Mouse (Mus musculus): Measurements from ENCODE around the gene Ncbp3. TPM values are rescaled to one million over a fixed set of nuclear protein-coding genes. Genes with fewer than 3 reads are reported as not detected.

Gene Ncbp3
- total and polyA plus RNA-seq, 3 experiments, result 11.9 to 13.9 (median 12.1) TPM

DNA sequence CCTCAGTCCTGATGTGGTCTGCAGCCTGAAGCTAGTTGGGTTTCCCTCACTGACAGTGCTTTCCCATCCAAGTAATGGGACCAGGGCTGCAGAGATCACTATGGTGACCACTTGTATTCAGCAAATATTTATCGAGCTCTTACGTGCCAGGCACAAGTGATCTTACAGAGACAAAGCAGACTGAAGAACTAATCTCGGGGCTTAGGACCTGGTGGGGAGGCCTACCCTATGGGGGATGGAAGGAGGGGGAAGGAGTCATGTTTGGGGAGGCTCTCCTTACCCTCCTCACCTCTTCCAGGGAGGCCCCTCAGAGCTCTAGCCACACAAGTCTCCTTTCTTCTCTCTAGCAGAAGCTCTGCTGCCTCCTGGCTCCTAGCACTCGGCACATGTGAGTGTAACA is 23.8 kb upstream of the Ncbp3 start:
- Histone ChIP-seq H3K9ac (ENCODE audit: insufficient read depth, low read depth) (0 out of 2 replicates have a peak overlapping the region, but pooled peaks have one; percentile 2), H3K9me3 (replicated peaks; ENCODE audit: low read length) (no peaks in the 10 kb centered on the region), H3K36me3 (replicated peaks in 1 of 2; ENCODE audit: control insufficient read depth in 1 of 2, insufficient read depth in 1 of 2, low read length in 1 of 2) (peaks cover 3 to 29% of the 10 kb centered on the region in 2 experiments), H3K4me2 (ENCODE audit: insufficient read depth, low read depth, poor library complexity, severe bottlenecking) (peak overlapping the region; percentile 39), H3K27ac (ENCODE audit: insufficient read depth, low read depth) (0 out of 2 replicates have a peak overlapping the region, but pooled peaks have one; percentile 8), H3K27me3 (replicated peaks) (peaks cover 15% of the 10 kb centered on the region), H3K4me1 (ENCODE audit: control insufficient read depth in 1 of 2, insufficient read depth in 2 of 2) (peaks cover 39 to 75% of the 10 kb centered on the region in 2 experiments), H3K4me3 (replicated peaks in 1 of 3; ENCODE audit: low read depth in 2 of 3, low read length in 2 of 3, poor library complexity in 1 of 3) (peak overlapping the region in 2 of 3 experiments; percentile 25 to 36), H3K79me2 (replicated peaks; ENCODE audit: control insufficient read depth, extremely low read depth, insufficient read depth, poor library complexity, severe bottlenecking) (no peaks in the 10 kb centered on the region)
- 0 out of 2 replicates have a peak, but pooled peaks have one; percentile 38 for TF ChIP-seq POLR2A (IDR thresholded peaks at IDR 0.05; ENCODE audit: low read depth, low read length)
- TF ChIP-seq TBP (conservative IDR thresholded peaks at IDR 0.05; ENCODE audit: low read depth, low read length), result no peak
- in situ Hi-C loops (cut with MboI; ENCODE audit: low pct_ligation_motif_present, low pct_unique_long_range_greater_than_20kb, low sequenced_read_pairs), result loop anchor here (25.0 kb wide), 1 partner anchor 587 kb away; the partner anchor contains the start of genes Ggt6 and Mybbp1a
- dilution Hi-C loops (cut with MboI; ENCODE audit: extremely low pct_ligation_motif_present, extremely low pct_unique_long_range_greater_than_20kb, low sequenced_read_pairs), result no loop called here
- DNase-seq (ENCODE audit: extremely low read depth), result no peak

DNA sequence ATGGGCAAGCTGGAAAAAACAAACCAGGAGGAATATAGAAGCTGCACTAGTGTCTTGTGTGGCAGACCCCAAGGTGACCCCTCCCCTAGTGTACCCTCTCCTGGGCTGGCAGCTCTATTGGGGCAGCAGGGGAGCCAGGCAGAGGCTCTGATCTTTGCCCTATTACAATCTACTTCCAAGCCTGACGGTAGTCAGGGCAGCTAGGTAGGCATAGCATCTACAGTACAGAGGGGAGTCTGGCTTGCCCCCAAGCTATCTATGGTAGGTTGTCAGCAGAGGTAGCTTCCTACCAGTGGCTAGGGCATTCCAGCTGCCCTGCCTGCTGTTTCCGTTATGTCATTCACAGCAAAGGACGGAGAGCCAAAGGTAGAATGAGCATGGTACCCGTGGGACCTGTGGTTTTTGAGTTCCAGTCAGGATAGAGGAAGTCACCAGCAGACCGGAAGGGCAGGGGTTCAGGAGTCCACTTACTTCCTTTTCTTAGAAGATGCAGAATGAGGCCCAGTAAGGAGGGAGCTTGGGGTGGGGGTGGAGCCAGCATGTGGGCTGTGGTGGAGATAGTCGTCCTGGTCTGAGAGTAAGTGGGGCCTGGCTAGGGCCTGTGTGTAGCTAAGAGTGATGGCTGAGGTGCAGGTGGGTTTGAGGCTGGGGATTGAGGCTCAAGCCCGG is 23.2 kb upstream of the Ncbp3 start:
- H3K4me3 ChIP-seq (replicated peaks in 1 of 3; ENCODE audit: low read depth in 2 of 3, low read length in 2 of 3, poor library complexity in 1 of 3), result peak overlapping the region; percentile 14 to 36 (median 25)
- no peaks in the 10 kb centered on the region for H3K9me3 ChIP-seq (replicated peaks; ENCODE audit: low read length)
- peak overlapping the region; percentile 26 for H3K9ac ChIP-seq (ENCODE audit: insufficient read depth, low read depth)
- dilution Hi-C loops (cut with MboI; ENCODE audit: extremely low pct_ligation_motif_present, extremely low pct_unique_long_range_greater_than_20kb, low sequenced_read_pairs) (no loop called here), in situ Hi-C loops (cut with MboI; ENCODE audit: low pct_ligation_motif_present, low pct_unique_long_range_greater_than_20kb, low sequenced_read_pairs) (loop anchor here (25.0 kb wide), 1 partner anchor 587 kb away; the partner anchor contains the start of genes Ggt6 and Mybbp1a)
- H3K27me3 ChIP-seq (replicated peaks), result peaks cover 11% of the 10 kb centered on the region
- peaks cover 5 to 34% of the 10 kb centered on the region in 2 experiments for H3K36me3 ChIP-seq (replicated peaks in 1 of 2; ENCODE audit: control insufficient read depth in 1 of 2, insufficient read depth in 1 of 2, low read length in 1 of 2)
- H3K4me1 ChIP-seq (ENCODE audit: control insufficient read depth in 1 of 2, insufficient read depth in 2 of 2), result peaks cover 38 to 69% of the 10 kb centered on the region in 2 experiments
- DNase-seq (ENCODE audit: extremely low read depth), result peak; percentile 97
- H3K4me2 ChIP-seq (ENCODE audit: insufficient read depth, low read depth, poor library complexity, severe bottlenecking), result peak overlapping the region; percentile 39
- peak overlapping the region; percentile 8; the same call in 1 of the 2 replicates for H3K27ac ChIP-seq (ENCODE audit: insufficient read depth, low read depth)
- H3K79me2 ChIP-seq (replicated peaks; ENCODE audit: control insufficient read depth, extremely low read depth, insufficient read depth, poor library complexity, severe bottlenecking), result no peaks in the 10 kb centered on the region
- no peak; the same call in none of the 2 replicates for TF ChIP-seq RAD21 (IDR thresholded peaks at IDR 0.05; ENCODE audit: low read depth, low read length)
- no peak for TF ChIP-seq ZKSCAN1 (IDR thresholded peaks at IDR 0.05; ENCODE audit: borderline replicate concordance, low read depth, low read length)
- peak; percentile 90 for TF ChIP-seq IRF4 (IDR thresholded peaks at IDR 0.05; ENCODE audit: low read depth, low read length)
- peak; percentile 84 for TF ChIP-seq POLR2A (IDR thresholded peaks at IDR 0.05; ENCODE audit: low read depth, low read length)
- 0 out of 2 replicates have a peak, but pooled peaks have one; percentile 54 for TF ChIP-seq UBTF (IDR thresholded peaks at IDR 0.05; ENCODE audit: low read depth, low read length)
- TF ChIP-seq POLR2AphosphoS2 (IDR thresholded peaks at IDR 0.05; ENCODE audit: low read depth, low read length), result no peak
- TF ChIP-seq ZC3H11A (IDR thresholded peaks at IDR 0.05; ENCODE audit: low read depth, low read length), result no peak
- TF ChIP-seq NELFE (IDR thresholded peaks at IDR 0.05; ENCODE audit: low read depth, low read length), result peak; percentile 62; the same call in 1 of the 2 replicates
- TF ChIP-seq E2F4 (IDR thresholded peaks at IDR 0.05; ENCODE audit: insufficient replicate concordance, low read depth, low read length), result no peak
- TF ChIP-seq MAX (IDR thresholded peaks at IDR 0.05; ENCODE audit: low read length), result peak; percentile 83
- peak; percentile 92; the same call in 1 of the 2 replicates for TF ChIP-seq RCOR1 (conservative IDR thresholded peaks at IDR 0.05; ENCODE audit: low read depth, low read length)
- 0 out of 2 replicates have a peak, but pooled peaks have one; percentile 26 for TF ChIP-seq USF2 (conservative IDR thresholded peaks at IDR 0.05; ENCODE audit: low read depth, low read length)
- TF ChIP-seq ZNF384 (IDR thresholded peaks at IDR 0.05; ENCODE audit: low read depth, low read length), result no peak
- TF ChIP-seq MXI1 (IDR thresholded peaks at IDR 0.05; ENCODE audit: low read depth, low read length), result peak; percentile 65
- peak; percentile 38; the same call in 1 of the 2 replicates for TF ChIP-seq NRF1 (IDR thresholded peaks at IDR 0.05; ENCODE audit: low read depth, low read length)
- peak; percentile 90 for TF ChIP-seq SIN3A (IDR thresholded peaks at IDR 0.05; ENCODE audit: low read length)
- TF ChIP-seq SMC3 (IDR thresholded peaks at IDR 0.05; ENCODE audit: low read depth, low read length), result peak; percentile 12
- TF ChIP-seq PAX5 (IDR thresholded peaks at IDR 0.05; ENCODE audit: low read length), result no peak
- TF ChIP-seq ETS1 (conservative IDR thresholded peaks at IDR 0.05; ENCODE audit: low read depth, low read length), result peak; percentile 94
- TF ChIP-seq MYC (IDR thresholded peaks at IDR 0.05; ENCODE audit: low read depth, low read length), result peak; percentile 51; the same call in 1 of the 2 replicates
- peak; percentile 92 for TF ChIP-seq ELF1 (IDR thresholded peaks at IDR 0.05; ENCODE audit: low read depth, low read length)
- TF ChIP-seq MAFK (IDR thresholded peaks at IDR 0.05; ENCODE audit: insufficient replicate concordance, low read length), result peak; percentile 61; the same call in 1 of the 2 replicates
- TF ChIP-seq TBP (conservative IDR thresholded peaks at IDR 0.05; ENCODE audit: low read depth, low read length), result peak; percentile 59
- no peak for TF ChIP-seq GABPA (IDR thresholded peaks at IDR 0.05; ENCODE audit: insufficient replicate concordance, low read depth, low read length)
- peak; percentile 85 for TF ChIP-seq BHLHE40 (IDR thresholded peaks at IDR 0.05; ENCODE audit: low read depth, low read length)
- peak; percentile 90 for TF ChIP-seq CHD2 (IDR thresholded peaks at IDR 0.05; ENCODE audit: low read length)
- TF ChIP-seq KAT2A (IDR thresholded peaks at IDR 0.05; ENCODE audit: insufficient replicate concordance, low read length), result peak; percentile 65; the same call in 1 of the 2 replicates
- peak; percentile 95 for TF ChIP-seq TCF12 (IDR thresholded peaks at IDR 0.05; ENCODE audit: low read depth, low read length)
- peak; percentile 93 for TF ChIP-seq EP300 (IDR thresholded peaks at IDR 0.05; ENCODE audit: low read length)
- TF ChIP-seq JUND (conservative IDR thresholded peaks at IDR 0.05; ENCODE audit: low read depth, low read length), result no peak; the same call in 1 of the 2 replicates

All from CH12.LX (cell line).